Mouse (Mus musculus) limb, embryonic 10.5 days (tissue): Measurements from ENCODE around the gene Slc30a5. TPM values are rescaled to one million over a fixed set of nuclear protein-coding genes. Genes with fewer than 3 reads are reported as not detected.
"Not testable (repeated sequence)": the region's sequence is repeated elsewhere in the genome, so short reads cannot be mapped to it uniquely, and the experiment has no call there.

ENCODE experiments used
- DNase-seq: peaks from one replicate; pipeline ENCODE4 v3.0.0-alpha.2; 2017; ENCODE audit warnings: low spot score
- H3K27ac ChIP-seq: fragments of 300-500 bp; sonication (generic); 2 replicates; pipeline ENCODE4 v1.5.1; 2016; ENCODE audit warnings: mild to moderate bottlenecking
- H3K27me3 ChIP-seq: fragments of 300-500 bp; sonication (generic); 2 replicates; pipeline ENCODE4 v1.6.1; 2016; ENCODE audit warnings: low read depth, mild to moderate bottlenecking; ENCODE audit not compliant: poor library complexity, severe bottlenecking
- H3K36me3 ChIP-seq: fragments of 300-500 bp; sonication (generic); 2 replicates; pipeline ENCODE4 v1.6.1; 2016; ENCODE audit warnings: mild to moderate bottlenecking, moderate library complexity
- H3K4me1 ChIP-seq: fragments of 300-500 bp; sonication (generic); 2 replicates; pipeline ENCODE4 v1.6.1; 2016
- H3K4me3 ChIP-seq: fragments of 300-500 bp; sonication (generic); 2 replicates; pipeline ENCODE4 v1.5.1; 2016; ENCODE audit warnings: mild to moderate bottlenecking, moderate library complexity
- H3K9me3 ChIP-seq: fragments of 300-500 bp; sonication (generic); replicated peaks from 2 replicates; pipeline ENCODE4 v1.6.1; 2016; ENCODE audit warnings: mild to moderate bottlenecking
- WGBS: fragments of 180-500 bp; shearing (Covaris S2); methylation state at CpG from one replicate; pipeline ENCODE4 v1.1.7; 2016; 5-methylcytosine and 5-hydroxymethylcytosine counted together
- polyA plus RNA-seq: library from polyadenylated mRNA; unstranded; fragments of >200 nt; fragmentation: Nextera tagmentation; extraction: Ambion mirVana; gene quantifications from 2 replicates; pipeline ENCODE4 v1.2.1, GENCODE M21; 2016

Gene Slc30a5
- polyA plus RNA-seq, 1 experiment from 2014 or later, result 44.8 TPM

GRCm38 (mm10) chr13:100831123-100831522 lies 2.1 kb downstream of the Slc30a5 start:
- no peaks in the 10 kb centered on the region for H3K27me3 ChIP-seq
- H3K4me1 ChIP-seq, result peaks cover 14% of the 10 kb centered on the region; the same call in 1 of the 2 replicates
- H3K36me3 ChIP-seq, result peaks cover 26% of the 10 kb centered on the region
- no peak overlapping the region for H3K27ac ChIP-seq
- WGBS, result 90% methylated on average over 6 of the region's 6 CpGs
- H3K4me3 ChIP-seq, result no peak overlapping the region
- H3K9me3 ChIP-seq, result no peaks in the 10 kb centered on the region
- no peak for DNase-seq

GRCm38 (mm10) chr13:100825627-100826410 lies 7.4 kb downstream of the Slc30a5 start:
- peaks cover 78% of the 10 kb centered on the region for H3K36me3 ChIP-seq

GRCm38 (mm10) chr13:100824916-100825315 lies 8.3 kb downstream of the Slc30a5 start:
- H3K4me3 ChIP-seq, result no peak overlapping the region
- peaks cover 84% of the 10 kb centered on the region for H3K36me3 ChIP-seq
- no peaks in the 10 kb centered on the region for H3K27me3 ChIP-seq
- DNase-seq, result no peak
- 96% methylated on average over 3 of the region's 3 CpGs for WGBS
- no peak overlapping the region for H3K27ac ChIP-seq
- no peaks in the 10 kb centered on the region for H3K4me1 ChIP-seq
- H3K9me3 ChIP-seq, result no peaks in the 10 kb centered on the region

More at GRCm38 (mm10) chr13:100825627-100826410, 7.4 kb downstream of the Slc30a5 start:
- H3K27me3 ChIP-seq, result no peaks in the 10 kb centered on the region
- no peaks in the 10 kb centered on the region for H3K9me3 ChIP-seq
- no peak overlapping the region for H3K4me3 ChIP-seq
- H3K27ac ChIP-seq, result no peak overlapping the region
- DNase-seq, result no peak
- WGBS, result 96% methylated on average over 9 of the region's 9 CpGs
- H3K4me1 ChIP-seq, result no peaks in the 10 kb centered on the region

GRCm38 (mm10) chr13:100824306-100824705 lies 8.9 kb downstream of the Slc30a5 start:
- no peak overlapping the region for H3K27ac ChIP-seq
- H3K9me3 ChIP-seq, result no peaks in the 10 kb centered on the region
- H3K27me3 ChIP-seq, result no peaks in the 10 kb centered on the region
- DNase-seq, result no peak
- WGBS, result 93% methylated on average over 6 of the region's 6 CpGs
- no peak overlapping the region for H3K4me3 ChIP-seq
- H3K36me3 ChIP-seq, result peaks cover 90% of the 10 kb centered on the region
- no peaks in the 10 kb centered on the region for H3K4me1 ChIP-seq

- no peak overlapping the region for H3K4me3 ChIP-seq
- H3K27me3 ChIP-seq, result no peaks in the 10 kb centered on the region
- no peak for DNase-seq
- H3K4me1 ChIP-seq, result no peaks in the 10 kb centered on the region
- no peaks in the 10 kb centered on the region for H3K9me3 ChIP-seq
- no peak overlapping the region for H3K27ac ChIP-seq
- 94% methylated on average over 3 of the region's 3 CpGs for WGBS
- H3K36me3 ChIP-seq, result peaks cover 94% of the 10 kb centered on the region
Observed at GRCm38 (mm10) chr13:100823863-100824262, 9.4 kb downstream of the Slc30a5 start.

- no peak for DNase-seq
- 95% methylated on average over 6 of the region's 6 CpGs for WGBS
- Histone ChIP-seq H3K9me3 (no peaks in the 10 kb centered on the region), H3K27ac (no peak overlapping the region), H3K4me3 (no peak overlapping the region), H3K27me3 (no peaks in the 10 kb centered on the region), H3K36me3 (peaks cover 91% of the 10 kb centered on the region), H3K4me1 (no peaks in the 10 kb centered on the region)
Observed at GRCm38 (mm10) chr13:100814451-100814850, 18.8 kb downstream of the Slc30a5 start.

GRCm38 (mm10) chr13:100805776-100806175 lies 27.5 kb downstream of the Slc30a5 start:
- WGBS, result 95% methylated on average over 3 of the region's 3 CpGs
- H3K4me1 ChIP-seq, result no peaks in the 10 kb centered on the region
- no peaks in the 10 kb centered on the region for H3K9me3 ChIP-seq
- peaks cover 91% of the 10 kb centered on the region for H3K36me3 ChIP-seq
- no peak overlapping the region for H3K27ac ChIP-seq
- H3K27me3 ChIP-seq, result no peaks in the 10 kb centered on the region
- no peak for DNase-seq
- H3K4me3 ChIP-seq, result no peak overlapping the region

GRCm38 (mm10) chr13:100797171-100797570 lies 36.1 kb downstream of the Slc30a5 start:
- Histone ChIP-seq H3K27ac (no peak overlapping the region), H3K27me3 (no peaks in the 10 kb centered on the region), H3K4me1 (no peaks in the 10 kb centered on the region), H3K36me3 (peaks cover 24% of the 10 kb centered on the region), H3K4me3 (no peak overlapping the region), H3K9me3 (no peaks in the 10 kb centered on the region)
- DNase-seq, result no peak
- WGBS, result 90% methylated on average over 6 of the region's 6 CpGs

GRCm38 (mm10) chr13:100789083-100789482 lies 44.1 kb downstream of the Slc30a5 start:
- no peak overlapping the region for H3K27ac ChIP-seq
- H3K4me3 ChIP-seq, result no peak overlapping the region
- H3K4me1 ChIP-seq, result peaks cover 12% of the 10 kb centered on the region
- 88% methylated on average over 3 of the region's 3 CpGs for WGBS
- no peaks in the 10 kb centered on the region for H3K27me3 ChIP-seq
- H3K9me3 ChIP-seq, result no peaks in the 10 kb centered on the region
- peaks cover 11% of the 10 kb centered on the region for H3K36me3 ChIP-seq
- no peak for DNase-seq

- peaks cover 17% of the 10 kb centered on the region for H3K4me1 ChIP-seq
- 92% methylated on average over 13 of the region's 14 CpGs for WGBS
- H3K4me3 ChIP-seq, H3K27me3 ChIP-seq, H3K27ac ChIP-seq, H3K9me3 ChIP-seq, DNase-seq: not testable (repeated sequence)
- peaks cover 22% of the 10 kb centered on the region for H3K36me3 ChIP-seq
Observed at GRCm38 (mm10) chr13:100788057-100788456, 45.2 kb downstream of the Slc30a5 start.

GRCm38 (mm10) chr13:100787316-100788010 lies 45.8 kb downstream of the Slc30a5 start:
- peaks cover 28% of the 10 kb centered on the region for H3K36me3 ChIP-seq
- H3K27ac ChIP-seq, result no peak overlapping the region
- peaks cover 17% of the 10 kb centered on the region for H3K4me1 ChIP-seq
- no peak for DNase-seq
- H3K27me3 ChIP-seq, result no peaks in the 10 kb centered on the region
- H3K9me3 ChIP-seq, result no peaks in the 10 kb centered on the region
- WGBS, result 72% methylated on average over 6 of the region's 6 CpGs
- H3K4me3 ChIP-seq, result no peak overlapping the region

GRCm38 (mm10) chr13:100786414-100786867 lies 46.8 kb downstream of the Slc30a5 start, which contains the start of gene Ccnb1:
TSS of gene Ccnb1 (minus strand) at chr13:100786570.
- Histone ChIP-seq H3K4me1 (peaks cover 17% of the 10 kb centered on the region), H3K4me3 (peak within 1 kb of the TSS; percentile 95), H3K36me3 (peaks cover 38% of the 10 kb centered on the region), H3K9me3 (no peaks in the 10 kb centered on the region), H3K27ac (peak within 1 kb of the TSS; percentile 98), H3K27me3 (no peaks in the 10 kb centered on the region)
- peak; percentile 99 for DNase-seq
- WGBS, result 1% methylated on average over 35 of the region's 35 CpGs

- under 1% methylated on average over 30 of the region's 30 CpGs for WGBS
- peak overlapping the region; percentile 98 for H3K27ac ChIP-seq
- DNase-seq, result peak; percentile 39
- H3K27me3 ChIP-seq, result no peaks in the 10 kb centered on the region
- H3K4me3 ChIP-seq, result peak overlapping the region; percentile 95
- H3K36me3 ChIP-seq, result peaks cover 43% of the 10 kb centered on the region
- no peaks in the 10 kb centered on the region for H3K9me3 ChIP-seq
- peaks cover 17% of the 10 kb centered on the region for H3K4me1 ChIP-seq
Observed at GRCm38 (mm10) chr13:100785806-100786413, 47.3 kb downstream of the Slc30a5 start.
